ENCODE assay signal across 1 mouse cellular context in the genomic region with DNA sequence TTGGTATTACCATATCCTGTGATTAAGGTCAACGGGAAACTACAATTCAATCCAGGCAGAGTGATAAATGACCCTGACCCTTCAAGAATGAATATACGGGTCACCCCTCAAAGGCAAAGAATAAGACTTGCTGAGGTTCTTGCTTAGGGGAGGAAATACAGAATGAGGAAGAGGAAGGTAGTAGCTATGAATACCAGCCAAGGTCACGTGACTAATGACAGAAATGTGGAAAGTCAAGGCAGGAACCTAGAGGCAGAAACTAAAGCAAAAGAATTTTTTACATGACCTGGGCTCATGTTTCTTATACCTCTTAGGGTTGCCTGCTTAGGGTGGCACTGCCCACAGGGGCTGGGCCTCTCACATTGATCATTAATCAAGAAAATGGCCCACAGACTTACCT.
A peak's percentile ranks its signal among the peaks of the same experiment; 100 is the strongest.
TF ChIP-seq lines count a peak whose summit lies in the region.

No protein-coding gene starts in this region.

TF ChIP-seq in MEL, 35 proteins besides CTCF, POLR2A, EP300 and RAD21:
- peak; percentile 41 to 70; a peak in 3 of 4 replicates for TF ChIP-seq USF2 (IDR thresholded peaks at IDR 0.05; ENCODE audit: borderline replicate concordance in 1 of 2, insufficient read depth in 1 of 2, low read depth in 1 of 2, low read length in 2 of 2)
- TF ChIP-seq USF1 (IDR thresholded peaks at IDR 0.05; ENCODE audit: low read depth, low read length), result peak; percentile 92
- TF ChIP-seq BHLHE40 (IDR thresholded peaks at IDR 0.05; ENCODE audit: borderline replicate concordance, low read depth, low read length), result peak; percentile 47; the same call in 1 of the 2 replicates
- TF ChIP-seq MAX (IDR thresholded peaks at IDR 0.05; ENCODE audit: low read length), result peak; percentile 44; the same call in 1 of the 2 replicates
- no peak for TF ChIP-seq SMC3 (IDR thresholded peaks at IDR 0.05; ENCODE audit: low read depth, low read length)
